Mouse (Mus musculus) spleen, postnatal 36 days (tissue): Measurements from ENCODE around the gene Kctd17.

Source experiments
- DNase-seq, 2 experiments: peaks; one replicate each; pipeline ENCODE4 v3.0.0; 2022; ENCODE audit warnings: low spot score in 2 of 2, mixed read lengths in 1 of 2

Kctd17 gene

DNA sequence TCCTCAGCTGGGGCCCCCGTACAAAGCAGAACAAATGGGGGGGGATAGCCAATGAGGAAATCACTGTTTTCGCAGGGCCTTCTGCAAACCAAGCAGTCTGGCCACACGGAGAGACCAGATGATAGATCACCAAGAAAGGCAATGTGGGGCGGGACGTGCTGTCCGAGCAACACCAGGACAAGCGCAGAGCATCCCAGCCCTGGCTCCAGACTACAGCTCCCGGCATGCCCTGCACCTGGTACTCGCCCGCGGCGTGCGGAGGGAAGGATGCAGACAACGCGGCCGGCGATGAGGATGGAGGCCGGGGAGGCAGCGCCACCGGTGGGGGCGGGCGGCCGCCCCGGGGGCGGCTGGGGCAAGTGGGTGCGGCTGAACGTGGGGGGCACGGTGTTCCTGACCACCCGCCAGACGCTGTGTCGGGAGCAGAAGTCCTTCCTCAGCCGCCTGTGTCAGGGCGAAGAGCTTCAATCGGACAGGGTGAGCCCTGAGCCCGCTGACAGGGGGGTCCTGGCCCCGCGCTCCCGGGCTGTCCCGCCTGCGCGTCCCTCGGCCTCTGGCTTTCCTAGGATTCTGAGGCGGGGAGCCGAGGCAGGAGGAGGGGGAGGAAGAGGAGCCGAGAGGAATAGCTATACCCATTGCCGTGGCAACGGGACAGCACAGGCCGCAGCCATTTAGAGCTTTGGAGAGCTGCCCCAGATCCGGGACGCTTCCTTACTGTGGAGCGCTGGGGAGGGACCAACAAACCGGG lies at the start of gene Kctd17:
Kctd17 (plus strand) TSS at position 174 of the 748 bp plus-strand sequence.
- DNase-seq, result no peak

DNA sequence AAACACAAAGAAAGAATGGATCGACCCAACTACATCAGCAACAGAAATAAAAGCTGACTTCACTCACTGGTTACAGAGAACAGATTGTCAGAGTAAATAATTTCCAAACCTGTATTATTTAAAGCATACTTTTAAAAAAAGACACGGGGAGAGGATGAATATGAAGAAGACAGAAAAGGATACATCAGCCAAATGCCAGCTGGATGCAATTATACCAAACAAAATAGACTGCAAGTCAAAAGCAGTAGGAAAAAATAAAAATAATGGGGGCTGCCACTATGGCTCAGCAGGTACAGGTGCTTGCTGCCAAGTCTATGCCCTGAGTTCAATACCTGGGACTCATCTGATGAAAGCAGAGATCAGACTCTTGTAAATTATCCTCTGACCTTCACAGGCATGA lies 48.2 kb upstream of the Kctd17 start:
- DNase-seq, result no peak

GRCm38 (mm10) chr15:78380741-78381140 lies 47.6 kb upstream of the Kctd17 start:
- no peak for DNase-seq

DNA sequence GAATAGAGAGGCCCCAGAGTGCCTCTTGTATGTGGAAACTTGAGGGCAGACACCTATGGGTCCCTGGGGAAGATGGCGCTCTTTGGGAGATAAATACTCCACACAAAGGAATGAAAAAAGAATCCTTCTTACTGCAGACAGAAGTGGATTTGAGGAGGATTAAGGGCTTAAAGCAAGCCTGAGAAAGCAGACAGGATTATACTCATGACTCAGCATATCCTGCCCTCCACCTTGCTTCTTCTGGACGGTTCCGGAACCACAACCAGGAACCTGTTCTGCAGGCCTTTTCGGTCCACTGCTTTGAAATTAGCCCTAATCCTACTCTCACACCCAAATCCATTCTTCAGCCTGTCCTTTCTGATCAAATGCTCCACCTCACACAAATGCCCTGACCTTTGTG lies 46.2 kb upstream of the Kctd17 start:
- no peak for DNase-seq

- DNase-seq, result no peak
Observed at GRCm38 (mm10) chr15:78383450-78384219, 44.7 kb upstream of the Kctd17 start.

DNA sequence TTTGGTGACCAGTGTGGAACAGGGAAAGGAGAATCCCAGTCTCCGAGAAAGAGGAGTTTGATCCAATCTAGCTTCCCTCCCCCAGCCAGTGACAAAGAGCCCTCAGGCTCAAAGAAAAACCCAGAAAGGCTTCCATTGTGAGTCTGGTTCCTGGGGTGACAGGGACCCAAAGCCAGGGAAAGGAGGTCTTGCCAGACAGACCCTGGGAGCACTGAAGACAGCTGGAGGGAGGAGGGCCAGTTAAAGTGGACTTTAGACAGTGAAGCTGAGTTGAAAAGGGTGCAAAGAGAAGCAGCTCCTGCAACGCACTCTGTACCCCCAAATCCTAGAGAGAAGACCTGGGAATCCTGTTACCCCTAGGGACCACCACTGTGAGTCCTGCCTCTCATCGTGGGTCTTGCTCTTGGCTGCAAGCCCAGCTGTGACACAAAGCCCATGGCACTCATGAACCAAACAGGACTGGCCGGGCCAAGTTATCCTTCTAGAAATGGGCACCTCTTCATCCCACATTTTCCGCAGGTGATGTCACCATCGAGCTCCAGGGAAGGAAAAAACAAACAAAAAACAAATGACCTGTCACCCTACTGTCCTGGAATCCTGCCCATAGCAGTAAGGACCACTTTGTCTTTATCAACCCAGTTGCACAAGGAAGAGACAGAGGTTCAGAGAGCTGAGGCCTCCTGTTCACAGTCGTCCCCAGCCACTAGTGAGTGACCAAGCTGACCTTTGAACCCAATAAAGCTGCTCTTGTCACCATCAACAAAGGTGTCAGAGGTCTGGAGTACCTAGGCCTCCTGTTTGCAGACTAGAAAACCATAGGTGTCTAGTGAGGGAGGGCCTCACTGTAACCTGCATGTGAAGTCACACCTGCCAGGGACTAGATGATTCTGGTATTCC lies 43.9 kb upstream of the Kctd17 start:
- no peak for DNase-seq

DNA sequence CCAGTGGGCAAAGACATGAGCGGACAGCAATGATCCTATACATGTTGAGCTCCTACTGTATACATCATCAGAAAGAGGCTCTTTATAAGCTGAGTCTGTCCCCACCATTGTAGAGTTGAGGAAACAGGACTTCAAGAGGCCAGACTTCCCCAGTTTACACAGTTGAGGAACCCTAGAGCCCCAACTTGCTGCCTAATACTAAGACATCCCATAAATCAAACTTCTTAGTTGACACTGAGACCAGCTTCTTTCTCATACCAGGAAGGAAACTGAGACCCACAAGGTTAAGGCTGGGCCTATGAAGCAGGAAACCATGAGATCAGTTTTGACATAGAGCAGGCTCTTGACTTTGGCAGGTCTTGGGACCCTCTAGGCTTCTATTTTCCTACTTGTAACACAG lies 42.8 kb upstream of the Kctd17 start:
- DNase-seq, result no peak

GRCm38 (mm10) chr15:78390855-78391254 lies 37.5 kb upstream of the Kctd17 start:
- DNase-seq, result no peak

DNA sequence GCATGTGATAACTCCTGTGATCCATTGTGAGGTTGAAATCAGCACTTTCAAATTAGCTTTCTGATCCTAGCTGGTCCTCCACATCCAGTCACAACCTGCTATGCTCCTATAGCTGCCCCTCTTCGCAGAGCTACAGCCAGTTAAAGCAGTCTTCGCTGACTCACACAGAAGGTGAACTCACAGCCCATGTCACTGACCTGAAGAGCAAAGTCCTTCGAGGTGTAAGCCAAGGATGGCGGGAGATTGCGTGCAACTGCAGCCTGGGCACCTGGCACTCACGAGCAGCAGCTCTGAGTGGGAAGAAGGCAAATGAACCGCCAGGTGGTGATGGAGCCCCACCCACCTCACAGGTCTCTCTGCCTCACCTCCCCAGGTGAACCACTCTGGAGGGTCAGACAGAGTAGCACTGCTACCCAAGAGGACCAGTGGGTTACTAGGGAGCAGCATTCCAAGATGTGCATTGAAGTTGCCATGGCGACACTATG lies 32.8 kb upstream of the Kctd17 start, which contains the start of gene Tex33:
Tex33 (minus strand) TSS at position 435 of the 485 bp plus-strand sequence.
- no peak for DNase-seq

DNA sequence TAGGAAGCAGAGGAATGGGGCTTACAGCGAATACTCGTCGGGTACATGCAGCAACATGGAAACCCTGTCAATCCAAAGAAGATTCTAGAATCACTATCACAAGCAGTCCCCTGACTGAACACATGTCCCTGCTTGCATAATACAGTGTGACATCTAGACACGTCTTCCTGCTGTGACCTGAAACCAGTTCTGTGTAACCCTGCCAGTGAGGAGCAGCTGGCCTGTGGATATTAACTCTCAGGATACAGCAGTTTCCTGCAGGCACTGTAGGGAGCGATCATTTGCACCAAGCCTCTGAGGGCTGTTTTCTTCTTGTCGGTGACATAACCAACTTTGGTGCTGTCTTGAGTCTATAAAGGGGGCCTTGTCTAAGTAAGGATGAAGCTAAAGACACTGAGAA lies 27.0 kb upstream of the Kctd17 start:
- no peak for DNase-seq

- DNase-seq, result peak in 1 of 2 experiments; percentile 33
Observed at GRCm38 (mm10) chr15:78401921-78402320, 26.4 kb upstream of the Kctd17 start.

DNA sequence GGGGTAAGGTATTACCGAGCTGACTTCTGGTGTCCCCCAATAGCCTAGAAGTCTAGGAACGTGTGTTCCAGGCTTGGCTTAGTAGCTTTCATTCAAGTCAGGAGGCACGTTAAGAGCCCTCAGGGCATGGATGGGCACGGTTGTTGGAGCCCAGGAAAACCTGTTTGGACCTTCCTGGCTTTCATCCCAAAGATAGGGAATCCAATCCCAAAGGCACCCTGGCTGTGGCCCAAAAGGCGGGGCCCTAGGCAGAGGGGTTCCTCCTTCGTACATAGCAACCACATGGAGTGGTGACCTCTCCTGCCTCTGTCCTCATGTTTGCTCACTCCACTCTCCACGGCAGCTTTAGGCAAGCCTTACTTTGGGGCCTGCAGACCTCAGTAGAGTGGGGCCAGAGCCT lies 25.9 kb upstream of the Kctd17 start:
- no peak for DNase-seq

GRCm38 (mm10) chr15:78403301-78403741 lies 25.0 kb upstream of the Kctd17 start:
- no peak for DNase-seq

- no peak for DNase-seq
Observed at GRCm38 (mm10) chr15:78403896-78404295, 24.5 kb upstream of the Kctd17 start.

DNA sequence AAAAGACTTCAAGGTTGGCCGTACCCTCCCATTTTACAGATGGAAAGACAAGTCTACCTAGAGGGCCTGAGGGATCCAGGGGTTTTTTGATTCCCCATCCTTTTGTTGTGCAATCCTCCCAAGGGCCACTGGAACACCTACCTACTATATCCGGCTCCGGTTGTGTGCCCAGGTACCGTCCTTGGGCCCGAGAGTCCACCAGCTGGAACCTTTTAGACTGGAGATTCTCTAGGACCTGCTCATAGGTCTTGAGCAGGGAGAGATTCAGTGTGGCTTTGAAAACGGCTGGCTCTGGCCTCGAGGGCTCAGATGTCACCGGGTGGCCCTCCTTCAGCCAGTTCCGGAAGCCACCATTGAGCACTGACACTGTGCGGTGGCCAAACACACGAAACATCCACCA lies 23.3 kb upstream of the Kctd17 start:
- DNase-seq, result no peak

DNA sequence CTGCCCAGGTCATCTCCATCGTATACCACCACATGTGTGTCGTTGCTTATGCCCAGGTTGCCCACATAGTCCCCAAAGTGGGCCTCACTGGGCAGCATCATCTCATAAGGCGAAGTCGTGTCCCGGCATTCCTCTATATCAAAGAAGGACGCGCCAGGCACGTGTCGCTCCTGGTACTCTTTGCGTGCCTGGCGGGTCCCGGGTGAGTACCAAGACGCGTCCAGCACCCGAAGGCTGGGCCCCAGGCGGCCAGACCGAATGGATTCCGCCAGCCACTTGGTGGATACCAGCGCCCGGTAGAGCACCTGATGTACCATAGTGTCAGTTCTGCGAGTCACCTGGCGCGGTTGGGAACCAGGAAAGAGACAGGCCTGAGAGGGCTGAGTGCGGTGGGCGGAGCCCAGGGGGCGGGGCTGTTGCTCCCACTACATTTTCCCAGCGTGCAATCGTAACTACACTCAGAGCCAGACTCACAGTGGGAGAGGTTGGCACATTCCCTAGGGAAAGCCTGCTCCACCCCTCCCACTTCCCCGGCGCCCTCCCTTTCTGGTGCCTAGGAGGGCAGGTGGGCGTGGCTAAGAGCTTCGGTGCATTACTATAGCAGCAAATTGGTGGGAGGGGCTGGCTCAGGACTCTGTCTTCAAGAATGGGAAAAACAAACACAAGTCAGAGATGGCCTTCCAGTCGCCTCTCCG lies 22.7 kb upstream of the Kctd17 start, which contains the start of gene Tst:
Tst (minus strand) TSS at position 391 of the 695 bp plus-strand sequence.
- DNase-seq, result peak; percentile 69 to 76

- peak; percentile 88 to 90 for DNase-seq
Observed at GRCm38 (mm10) chr15:78406293-78406934, 21.9 kb upstream of the Kctd17 start, which contains the start of gene Mpst. Gene Mpst, plus strand, starts transcription at chr15:78406416.

- DNase-seq, result no peak
Observed at GRCm38 (mm10) chr15:78409570-78410052, 18.8 kb upstream of the Kctd17 start.

GRCm38 (mm10) chr15:78413083-78413718 lies 15.2 kb upstream of the Kctd17 start:
- DNase-seq, result peak; percentile 55 to 72

GRCm38 (mm10) chr15:78413719-78414117 lies 14.6 kb upstream of the Kctd17 start:
- DNase-seq, result no peak
